Mouse (Mus musculus) liver, adult 2 months (tissue): ENCODE measurements around the gene Fam174b.

ENCODE experiments used
- CTCF ChIP-seq: fragments of 200-500 bp; IDR thresholded peaks from 2 replicates; pipeline ENCODE4 v1.5.1; 2011; ENCODE audit warnings: low read depth, low read length, control low read depth
- POLR2A ChIP-seq: fragments of 200-500 bp; IDR thresholded peaks from 2 replicates; pipeline ENCODE4 v1.6.1; 2011; ENCODE audit warnings: low read length, control low read depth; ENCODE audit not compliant: insufficient read depth; ENCODE audit errors: extremely low read depth

- no peak for TF ChIP-seq CTCF
- TF ChIP-seq POLR2A, result no peak
Measured at GRCm38 (mm10) chr7:73749983-73750382, 9.9 kb downstream of the Fam174b start.
